Mouse (Mus musculus) gastrocnemius, adult 18-20 months (tissue): ENCODE data around the gene Rhox2f. TPM values are rescaled to one million over a fixed set of nuclear protein-coding genes. Genes with fewer than 3 reads are reported as not detected.
"Not testable (repeated sequence)": the region's sequence is repeated elsewhere in the genome, so short reads cannot be mapped to it uniquely, and the experiment has no call there.

Experiments used
- DNase-seq: peaks from one replicate; pipeline ENCODE4 v3.0.0; 2021; ENCODE audit warnings: low spot score
- long read RNA-seq, 2 experiments: library from polyadenylated mRNA; stranded (forward); transcript quantifications; one replicate each; pipeline ENCODE4 v2.0.0; 2021
- total RNA-seq, 2 experiments: library from RNA; stranded (reverse); gene quantifications; 2 replicates each; pipeline ENCODE4 v1.2.3; 2021

The Rhox2f gene
- not detected for total RNA-seq
- long read RNA-seq, experiment 1: 0 reads
- long read RNA-seq, experiment 2: 0 reads

GRCm38 (mm10) chrX:37571105-37571504 is at the start of gene Rhox2f:
Gene Rhox2f, plus strand, starts transcription at chrX:37571405.
- not testable (repeated sequence) for DNase-seq

GRCm38 (mm10) chrX:37530152-37530551 is 41.1 kb upstream of the Rhox2f start, which contains the start of gene Rhox2e:
Gene Rhox2e, plus strand, starts transcription at chrX:37530452.
- not testable (repeated sequence) for DNase-seq

GRCm38 (mm10) chrX:37541719-37542118 is 29.5 kb upstream of the Rhox2f start, which contains the start of gene Rhox3e:
Gene Rhox3e, plus strand, starts transcription at chrX:37542019.
- not testable (repeated sequence) for DNase-seq

GRCm38 (mm10) chrX:37557112-37557511 is 14.1 kb upstream of the Rhox2f start, which contains the start of gene Rhox4e:
Gene Rhox4e, plus strand, starts transcription at chrX:37557412.
- not testable (repeated sequence) for DNase-seq

- not testable (repeated sequence) for DNase-seq
These were observed 1.4 kb downstream of the Rhox2f start for GRCm38 (mm10) chrX:37572638-37573037.

GRCm38 (mm10) chrX:37580692-37581091 is 9.5 kb downstream of the Rhox2f start, which contains the start of gene Rhox3f:
Gene Rhox3f, plus strand, starts transcription at chrX:37580992.
- DNase-seq: not testable (repeated sequence)

- not testable (repeated sequence) for DNase-seq
These were observed 36.4 kb downstream of the Rhox2f start, which contains the start of gene Rhox4f for GRCm38 (mm10) chrX:37607604-37608003. Gene Rhox4f, minus strand, starts transcription at chrX:37607704.

Other genes with a start within 250 kb of the Rhox2f start
- not detected for gene Rhox3a2, start 191.4 kb upstream of the Rhox2f start, total RNA-seq
- not detected for gene Rhox4a2, start 180.6 kb upstream of the Rhox2f start, total RNA-seq
- gene Rhox2b, start 159.3 kb upstream of the Rhox2f start, total RNA-seq: not detected
- gene Rhox4b, start 138.9 kb upstream of the Rhox2f start, total RNA-seq: not detected
- not detected for gene Rhox2c, start 117.7 kb upstream of the Rhox2f start, total RNA-seq
- gene Rhox3c, start 112.8 kb upstream of the Rhox2f start, total RNA-seq: not detected
- gene Rhox4c, start 91.1 kb upstream of the Rhox2f start, total RNA-seq: not detected
- not detected for gene Rhox2d, start 78.0 kb upstream of the Rhox2f start, total RNA-seq
- not detected for gene Rhox4d, start 57.0 kb upstream of the Rhox2f start, total RNA-seq
- gene Rhox2e, start 41.0 kb upstream of the Rhox2f start, total RNA-seq: not detected
- gene Rhox3e, start 29.4 kb upstream of the Rhox2f start, total RNA-seq: not detected
- gene Rhox4e, start 14.0 kb upstream of the Rhox2f start, total RNA-seq: not detected
- gene Rhox3f, start 9.6 kb downstream of the Rhox2f start, total RNA-seq: not detected
- not detected for gene Rhox4f, start 36.3 kb downstream of the Rhox2f start, total RNA-seq
- not detected for gene Rhox3g, start 57.2 kb downstream of the Rhox2f start, total RNA-seq
- gene Rhox2g, start 72.1 kb downstream of the Rhox2f start, total RNA-seq: not detected
- not detected for gene Rhox4g, start 79.9 kb downstream of the Rhox2f start, total RNA-seq
- gene Rhox3h, start 97.4 kb downstream of the Rhox2f start, total RNA-seq: not detected
- gene Rhox2h, start 101.9 kb downstream of the Rhox2f start, total RNA-seq: not detected
- gene Rhox5, start 233.4 kb downstream of the Rhox2f start, total RNA-seq: not detected